Mouse (Mus musculus): ENCODE results near the gene Cxcl17.

DNA sequence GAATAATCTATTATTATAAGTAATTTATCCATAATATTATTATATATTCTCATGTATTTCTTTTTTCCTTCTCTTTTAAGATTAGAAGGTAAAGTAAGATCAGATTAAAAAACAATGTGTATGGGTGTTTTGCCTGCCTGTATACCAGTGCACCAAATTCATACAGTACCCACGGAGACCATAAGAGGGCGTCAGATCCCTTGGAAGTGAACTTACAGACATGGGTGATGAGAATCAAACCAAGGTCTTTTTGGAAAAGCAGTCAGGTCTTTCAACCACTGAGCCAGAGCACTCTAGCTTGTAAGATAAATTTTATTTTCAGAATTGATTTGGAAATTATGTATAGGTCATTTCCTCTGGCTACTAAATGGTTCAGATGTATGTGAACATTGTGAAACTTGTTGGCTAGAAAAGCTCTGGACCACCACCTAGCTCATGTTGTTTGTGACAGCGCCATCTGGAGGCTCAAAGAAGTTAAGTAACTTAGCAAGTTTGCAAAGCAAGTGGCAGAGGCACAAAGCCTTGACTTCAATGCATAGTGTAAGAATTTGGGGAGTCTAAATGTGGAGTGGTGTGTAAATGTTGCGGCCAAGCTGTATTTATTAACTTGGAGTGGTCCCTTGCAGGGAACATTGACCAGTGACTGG, 3.4 kb downstream of the Cxcl17 start:
- TF ChIP-seq CTCF (IDR thresholded peaks at IDR 0.05; ENCODE audit: low read depth, low read length) (peak; percentile 22; the same call in 1 of the 2 replicates), POLR2A (IDR thresholded peaks at IDR 0.05; ENCODE audit: extremely low read depth, insufficient read depth, low read length) (no peak)
